Mouse (Mus musculus): ENCODE data around the gene Pycr1. TPM values are rescaled to one million over a fixed set of nuclear protein-coding genes. Genes with fewer than 3 reads are reported as not detected.
A peak's percentile ranks its signal among the peaks of the same experiment; 100 is the strongest.

Pycr1 gene
- polyA plus RNA-seq, 1 experiment from 2014 or later, result 45.6 TPM

GRCm38 (mm10) chr11:120672687-120673593 lies 29.4 kb upstream of the Pycr1 start, which contains the start of gene Aspscr1:
Gene Aspscr1, plus strand, starts transcription at chr11:120672973.
- Histone ChIP-seq H3K9ac (peak within 1 kb of the TSS; percentile 76), H3K36me3 (peaks cover 23% of the 10 kb centered on the region), H3K4me1 (peaks cover 16% of the 10 kb centered on the region), H3K9me3 (no peaks in the 10 kb centered on the region), H3K27me3 (no peaks in the 10 kb centered on the region), H3K4me2 (replicated peaks) (peak within 1 kb of the TSS; percentile 89), H3K4me3 (peak within 1 kb of the TSS; percentile 72), H3K27ac (peak within 1 kb of the TSS; percentile 79)
- WGBS, result 1% methylated on average over 83 of the region's 83 CpGs
- peak; percentile 97 for ATAC-seq (ENCODE audit: low FRiP score, low read depth)

GRCm38 (mm10) chr11:120666617-120667016 lies 23.0 kb upstream of the Pycr1 start:
- Histone ChIP-seq H3K4me1 (peaks cover 14% of the 10 kb centered on the region), H3K9me3 (no peaks in the 10 kb centered on the region), H3K9ac (peak overlapping the region; percentile 31; the same call in 1 of the 2 replicates), H3K27ac (no peak overlapping the region), H3K36me3 (no peaks in the 10 kb centered on the region), H3K4me2 (replicated peaks) (no peak overlapping the region), H3K27me3 (peaks cover 23% of the 10 kb centered on the region), H3K4me3 (no peak overlapping the region)
- 1% methylated on average over 3 of the region's 3 CpGs for WGBS
- ATAC-seq (ENCODE audit: low FRiP score, low read depth), result no peak

GRCm38 (mm10) chr11:120665406-120665805 lies 21.8 kb upstream of the Pycr1 start:
- Histone ChIP-seq H3K27ac (no peak overlapping the region), H3K27me3 (peaks cover 35% of the 10 kb centered on the region), H3K9me3 (no peaks in the 10 kb centered on the region), H3K4me2 (replicated peaks) (no peak overlapping the region), H3K4me3 (no peak overlapping the region), H3K36me3 (no peaks in the 10 kb centered on the region), H3K4me1 (peaks cover 24% of the 10 kb centered on the region), H3K9ac (no peak overlapping the region)
- ATAC-seq (ENCODE audit: low FRiP score, low read depth), result no peak
- WGBS, result 48% methylated on average over 3 of the region's 3 CpGs

GRCm38 (mm10) chr11:120663714-120664113 lies 20.1 kb upstream of the Pycr1 start:
- H3K4me2 ChIP-seq (replicated peaks), result no peak overlapping the region
- ATAC-seq (ENCODE audit: low FRiP score, low read depth), result no peak

GRCm38 (mm10) chr11:120662759-120663158 lies 19.2 kb upstream of the Pycr1 start:
- Histone ChIP-seq H3K4me1 (peaks cover 42% of the 10 kb centered on the region), H3K36me3 (no peaks in the 10 kb centered on the region), H3K27ac (no peak overlapping the region), H3K9me3 (no peaks in the 10 kb centered on the region), H3K27me3 (peaks cover 62% of the 10 kb centered on the region), H3K4me3 (no peak overlapping the region), H3K4me2 (replicated peaks) (no peak overlapping the region), H3K9ac (no peak overlapping the region)
- no peak for ATAC-seq (ENCODE audit: low FRiP score, low read depth)
- WGBS, result 79% methylated on average over 6 of the region's 6 CpGs

More at GRCm38 (mm10) chr11:120663714-120664113, 20.1 kb upstream of the Pycr1 start:
- H3K9me3 ChIP-seq, result no peaks in the 10 kb centered on the region
- no peak overlapping the region for H3K4me3 ChIP-seq
- H3K9ac ChIP-seq, result no peak overlapping the region
- peaks cover 40% of the 10 kb centered on the region for H3K4me1 ChIP-seq
- peaks cover 52% of the 10 kb centered on the region for H3K27me3 ChIP-seq
- no peaks in the 10 kb centered on the region for H3K36me3 ChIP-seq
- no peak overlapping the region for H3K27ac ChIP-seq
- 88% methylated on average over 5 of the region's 5 CpGs for WGBS

- H3K9ac ChIP-seq, result peak within 1 kb of the TSS; percentile 57
- H3K27ac ChIP-seq, result no peak within 1 kb of the TSS
- H3K27me3 ChIP-seq, result peaks cover 71% of the 10 kb centered on the region
- peak within 1 kb of the TSS; percentile 81 for H3K4me2 ChIP-seq (replicated peaks)
- H3K9me3 ChIP-seq, result no peaks in the 10 kb centered on the region
- H3K4me1 ChIP-seq, result peaks cover 33% of the 10 kb centered on the region
- H3K36me3 ChIP-seq, result no peaks in the 10 kb centered on the region
- 0 out of 2 replicates have a peak, but pooled peaks have one; percentile 14 for ATAC-seq (ENCODE audit: low FRiP score, low read depth)
- peak within 1 kb of the TSS; percentile 51 for H3K4me3 ChIP-seq
- under 1% methylated on average over 35 of the region's 35 CpGs for WGBS
These were observed 17.5 kb upstream of the Pycr1 start, which contains the start of gene Notum for GRCm38 (mm10) chr11:120661076-120661460. Gene Notum, minus strand, starts transcription at chr11:120661175.

GRCm38 (mm10) chr11:120660301-120661075 lies 16.9 kb upstream of the Pycr1 start:
- Histone ChIP-seq H3K9me3 (no peaks in the 10 kb centered on the region), H3K27ac (no peak overlapping the region), H3K4me1 (peaks cover 32% of the 10 kb centered on the region), H3K27me3 (peaks cover 71% of the 10 kb centered on the region), H3K4me3 (peak overlapping the region; percentile 51), H3K4me2 (replicated peaks) (peak overlapping the region; percentile 81), H3K36me3 (no peaks in the 10 kb centered on the region), H3K9ac (peak overlapping the region; percentile 57)
- WGBS, result under 1% methylated on average over 92 of the region's 95 CpGs
- ATAC-seq (ENCODE audit: low FRiP score, low read depth), result peak; percentile 57; the same call in 1 of the 2 replicates

GRCm38 (mm10) chr11:120659509-120660300 lies 16.1 kb upstream of the Pycr1 start:
- Histone ChIP-seq H3K4me3 (peak overlapping the region; percentile 51), H3K9me3 (no peaks in the 10 kb centered on the region), H3K27ac (no peak overlapping the region), H3K4me1 (peaks cover 29% of the 10 kb centered on the region), H3K9ac (peak overlapping the region; percentile 57), H3K27me3 (peaks cover 71% of the 10 kb centered on the region), H3K36me3 (no peaks in the 10 kb centered on the region), H3K4me2 (replicated peaks) (peak overlapping the region; percentile 81)
- peak; percentile 4; the same call in 1 of the 2 replicates for ATAC-seq (ENCODE audit: low FRiP score, low read depth)
- 1% methylated on average over 50 of the region's 50 CpGs for whole genome bisulfite sequencing

GRCm38 (mm10) chr11:120658876-120659410 lies 15.4 kb upstream of the Pycr1 start:
- H3K27me3 ChIP-seq, result peaks cover 70% of the 10 kb centered on the region
- ATAC-seq (ENCODE audit: low FRiP score, low read depth), result no peak
- H3K4me3 ChIP-seq, result peak overlapping the region; percentile 51

GRCm38 (mm10) chr11:120657301-120657700 lies 13.7 kb upstream of the Pycr1 start:
- no peak overlapping the region for H3K9ac ChIP-seq
- WGBS, result 76% methylated on average over 4 of the region's 4 CpGs

More at GRCm38 (mm10) chr11:120658876-120659410, 15.4 kb upstream of the Pycr1 start:
- 0 out of 2 replicates have a peak overlapping the region, but pooled peaks have one; percentile 14 for H3K9ac ChIP-seq
- H3K9me3 ChIP-seq, result no peaks in the 10 kb centered on the region
- 2% methylated on average over 24 of the region's 24 CpGs for WGBS
- H3K27ac ChIP-seq, result no peak overlapping the region
- peak overlapping the region; percentile 81 for H3K4me2 ChIP-seq (replicated peaks)
- H3K4me1 ChIP-seq, result peaks cover 29% of the 10 kb centered on the region
- no peaks in the 10 kb centered on the region for H3K36me3 ChIP-seq

GRCm38 (mm10) chr11:120654741-120655140 lies 11.2 kb upstream of the Pycr1 start:
- peaks cover 29% of the 10 kb centered on the region for H3K27me3 ChIP-seq
- no peak overlapping the region for H3K4me2 ChIP-seq (replicated peaks)
- no peak overlapping the region for H3K27ac ChIP-seq
- no peak overlapping the region for H3K9ac ChIP-seq
- H3K9me3 ChIP-seq, result no peaks in the 10 kb centered on the region
- H3K4me3 ChIP-seq, result no peak overlapping the region
- peaks cover 12% of the 10 kb centered on the region for H3K4me1 ChIP-seq
- 74% methylated on average over 3 of the region's 3 CpGs for WGBS
- H3K36me3 ChIP-seq, result no peaks in the 10 kb centered on the region
- ATAC-seq (ENCODE audit: low FRiP score, low read depth), result no peak

More at GRCm38 (mm10) chr11:120657301-120657700, 13.7 kb upstream of the Pycr1 start:
- ATAC-seq (ENCODE audit: low FRiP score, low read depth), result no peak
- H3K4me3 ChIP-seq, result no peak overlapping the region
- H3K4me1 ChIP-seq, result peaks cover 29% of the 10 kb centered on the region
- no peaks in the 10 kb centered on the region for H3K36me3 ChIP-seq
- H3K27me3 ChIP-seq, result peaks cover 55% of the 10 kb centered on the region
- no peaks in the 10 kb centered on the region for H3K9me3 ChIP-seq
- no peak overlapping the region for H3K4me2 ChIP-seq (replicated peaks)
- no peak overlapping the region for H3K27ac ChIP-seq

Measured in limb, embryonic 13.5 days (tissue).